Mouse (Mus musculus) myocyte (in vitro differentiated cells): ENCODE measurements at regions not wholly inside any gene's neighbourhood (a gene's known extent, or its start where the extent isn't known, plus 50 kb on each side); places are given as distances from the start of the nearest gene placed in this dataset.

Source experiments
- CEBPB ChIP-seq: IDR thresholded peaks from 2 replicates; pipeline ENCODE4 v1.6.1; 2011; ENCODE audit warnings: mild to moderate bottlenecking, moderate library complexity; ENCODE audit not compliant: poor library complexity, insufficient read depth, severe bottlenecking
- MYOG ChIP-seq, 3 experiments: IDR thresholded peaks; one replicate each; pipeline ENCODE4 v1.6.1; 2011; ENCODE audit warnings: control low read depth in 2 of 3, low read depth in 2 of 3, mild to moderate bottlenecking in 2 of 3; ENCODE audit not compliant: insufficient read length in 2 of 3, control insufficient read depth in 1 of 3, insufficient read depth in 1 of 3
- POLR2A ChIP-seq: IDR thresholded peaks from one replicate; pipeline ENCODE4 v1.6.1; 2011; ENCODE audit warnings: low read depth, mild to moderate bottlenecking, control low read depth, moderate library complexity; ENCODE audit not compliant: insufficient read length
- POLR2AphosphoS2 ChIP-seq: IDR thresholded peaks from one replicate; pipeline ENCODE4 v1.6.1; 2011; ENCODE audit warnings: low read depth, control low read depth; ENCODE audit not compliant: insufficient read length
- USF1 ChIP-seq: IDR thresholded peaks from one replicate; pipeline ENCODE4 v1.6.1; 2011; ENCODE audit warnings: low read depth, mild to moderate bottlenecking, control low read depth, moderate library complexity

GRCm38 (mm10) chr7:73640194-73640593 is 98.6 kb upstream of the Chd2 start:
- TF ChIP-seq POLR2A = no peak
- no peak for TF ChIP-seq CEBPB
- no peak for TF ChIP-seq MYOG (IDR thresholded peaks at IDR 0.05; ENCODE audit: control insufficient read depth in 1 of 3, insufficient read depth in 1 of 3, insufficient read length in 2 of 3, low read depth in 2 of 3)
- TF ChIP-seq USF1 = no peak
- TF ChIP-seq POLR2AphosphoS2 = no peak
